Mouse (Mus musculus): ENCODE results near the gene Mis18a.

The Mis18a gene

DNA sequence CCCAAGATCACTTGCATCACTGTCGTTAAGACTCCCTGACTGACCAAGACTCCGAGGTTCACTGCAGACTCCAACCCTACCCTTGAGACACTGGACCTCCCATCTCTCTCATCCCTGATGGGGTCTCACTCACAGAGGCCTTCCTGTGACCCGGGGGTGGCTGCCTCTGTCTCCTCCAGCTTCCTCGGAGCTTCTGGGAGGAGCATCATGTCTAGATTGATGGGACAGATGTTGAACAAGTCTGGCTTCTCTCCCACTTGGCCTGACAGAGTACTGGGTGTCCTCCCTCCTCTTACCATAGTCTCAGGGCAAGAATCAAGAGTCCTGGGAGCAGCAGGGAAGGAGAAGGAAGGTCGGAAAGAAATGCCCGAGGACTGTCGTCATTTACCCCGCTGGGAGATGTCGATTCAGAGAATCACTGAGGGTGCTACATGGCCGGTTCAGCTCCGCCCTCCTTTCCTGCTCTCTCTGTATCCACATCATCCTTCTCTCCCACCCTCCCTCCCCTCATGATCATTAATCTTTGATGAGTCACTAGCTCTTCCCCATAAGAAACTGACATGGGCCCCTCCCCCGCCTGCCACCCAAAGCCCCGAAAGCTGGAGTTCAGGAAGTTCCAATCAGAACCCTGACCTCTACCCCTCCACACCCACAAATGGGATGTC is 22.9 kb downstream of the Mis18a start:
- no peak for DNase-seq (ENCODE audit: low read depth, low spot score)

DNA sequence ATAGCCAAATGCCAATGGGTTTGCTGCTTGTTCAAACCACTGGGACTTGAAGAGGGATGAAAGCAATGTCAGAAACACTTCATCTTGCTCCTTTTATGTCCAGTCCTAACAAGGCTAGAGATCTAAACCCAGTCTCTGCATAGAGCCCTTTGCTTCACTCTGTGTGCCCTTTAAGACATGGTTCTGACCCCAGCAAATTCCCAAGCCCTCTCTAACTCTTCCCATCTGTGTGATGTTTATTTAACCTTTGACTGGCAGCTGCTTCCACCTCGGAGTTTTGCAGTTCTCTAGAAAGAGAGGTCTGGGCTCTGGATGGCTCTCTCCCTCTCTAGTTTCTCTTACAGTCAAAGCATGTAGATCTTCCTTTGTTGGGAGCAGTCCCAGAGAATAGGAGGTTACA is 23.6 kb downstream of the Mis18a start:
- DNase-seq (ENCODE audit: low read depth, low spot score) = no peak

DNA sequence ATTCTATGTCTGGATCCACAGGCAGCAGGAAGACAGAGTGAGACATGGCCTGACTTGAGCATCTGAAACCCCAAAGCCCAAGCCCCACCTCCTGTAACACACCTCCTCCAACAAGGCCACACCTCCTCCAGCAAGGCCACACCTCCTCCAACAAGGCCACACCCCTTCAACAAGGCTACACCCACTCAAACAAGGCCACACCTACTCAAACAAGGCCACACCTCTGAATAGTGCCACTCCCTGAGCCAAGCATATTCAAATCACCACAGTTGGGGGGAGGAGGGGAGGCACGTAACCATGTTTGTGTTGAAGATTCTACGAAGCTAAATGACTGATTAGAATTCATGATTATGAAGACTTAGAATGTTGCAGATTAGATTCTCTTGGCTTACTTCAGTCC is 25.7 kb downstream of the Mis18a start:
- no peak for DNase-seq (ENCODE audit: low read depth, low spot score)

DNA sequence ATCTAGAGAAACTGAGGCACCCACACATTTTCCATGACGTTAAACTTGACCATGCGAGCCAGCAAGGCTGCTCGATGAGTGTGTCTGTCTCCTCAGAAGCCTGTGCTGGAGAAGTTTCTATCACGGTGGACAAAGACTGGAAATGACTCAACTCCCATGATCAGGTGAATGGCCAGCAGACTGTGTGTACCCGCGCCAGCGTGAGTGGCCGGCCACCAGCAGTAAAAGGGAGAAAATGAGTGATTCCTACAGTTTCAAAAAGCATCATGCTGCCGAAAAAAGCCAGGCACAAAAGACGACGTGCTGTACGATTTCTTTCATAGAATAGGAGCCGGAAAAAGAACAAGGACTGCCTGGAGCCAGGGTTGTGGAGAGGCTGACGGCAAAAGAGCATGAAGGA is 27.8 kb downstream of the Mis18a start:
- DNase-seq (ENCODE audit: low read depth, low spot score) = no peak

DNA sequence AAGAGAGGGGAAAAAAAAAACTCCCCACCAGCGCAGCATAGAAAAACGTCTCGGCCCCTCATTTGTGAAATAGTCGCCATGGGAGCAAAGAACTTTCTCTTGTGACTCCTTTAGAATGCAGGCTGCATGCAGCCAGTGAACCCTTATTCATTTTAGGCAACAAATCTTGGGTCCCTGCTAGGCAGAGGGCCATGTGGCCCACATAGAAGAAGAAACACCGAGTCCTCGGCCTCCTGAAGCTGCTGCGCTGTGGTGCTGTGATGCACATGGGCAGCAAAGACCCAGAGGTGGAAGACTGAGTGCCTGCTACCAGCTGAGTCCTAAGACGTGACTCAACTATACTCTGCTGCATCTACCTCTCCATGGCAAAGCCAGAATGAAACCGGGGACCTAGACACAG is 30.9 kb downstream of the Mis18a start:
- no peak for DNase-seq (ENCODE audit: low read depth, low spot score)

DNA sequence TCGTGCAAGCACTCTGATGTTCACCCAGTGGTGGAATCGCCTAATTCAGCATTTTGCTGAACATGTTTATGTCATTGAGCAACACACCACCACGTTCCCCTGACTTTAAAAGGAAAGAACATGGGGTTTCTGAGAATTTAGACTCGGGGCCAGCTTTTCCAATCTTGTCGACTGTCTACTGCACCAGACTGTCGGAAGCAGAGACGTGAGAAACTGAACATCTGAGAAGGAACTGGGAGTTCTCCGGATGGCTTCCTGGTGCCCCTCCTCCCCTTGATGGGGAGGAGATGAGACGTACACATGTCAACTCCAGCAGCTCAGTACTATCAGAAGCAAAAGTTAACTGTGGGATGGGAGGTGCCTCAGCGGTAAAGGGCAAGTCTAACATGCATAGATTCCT is 32.1 kb downstream of the Mis18a start:
- DNase-seq (ENCODE audit: low read depth, low spot score) = no peak

DNA sequence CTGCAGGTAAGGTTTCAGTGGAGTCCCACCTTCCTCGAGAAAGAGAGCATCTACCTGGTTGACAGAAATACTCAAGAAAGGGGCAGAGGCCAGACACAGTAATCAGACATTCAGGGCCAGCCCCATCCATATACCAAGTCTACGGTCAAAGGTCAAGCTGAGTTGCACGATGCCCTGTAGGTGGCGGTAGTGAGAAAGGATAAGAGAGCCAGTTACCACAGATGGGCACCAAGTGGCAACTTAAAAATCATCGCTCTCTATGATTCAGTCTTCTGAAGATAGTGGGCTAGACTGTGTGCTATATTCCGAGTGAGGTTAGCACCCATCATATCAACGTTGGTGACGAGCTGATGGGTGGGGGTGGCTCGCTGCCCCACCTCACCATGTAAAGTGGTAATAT is 32.5 kb downstream of the Mis18a start:
- DNase-seq (ENCODE audit: low read depth, low spot score) = no peak

DNA sequence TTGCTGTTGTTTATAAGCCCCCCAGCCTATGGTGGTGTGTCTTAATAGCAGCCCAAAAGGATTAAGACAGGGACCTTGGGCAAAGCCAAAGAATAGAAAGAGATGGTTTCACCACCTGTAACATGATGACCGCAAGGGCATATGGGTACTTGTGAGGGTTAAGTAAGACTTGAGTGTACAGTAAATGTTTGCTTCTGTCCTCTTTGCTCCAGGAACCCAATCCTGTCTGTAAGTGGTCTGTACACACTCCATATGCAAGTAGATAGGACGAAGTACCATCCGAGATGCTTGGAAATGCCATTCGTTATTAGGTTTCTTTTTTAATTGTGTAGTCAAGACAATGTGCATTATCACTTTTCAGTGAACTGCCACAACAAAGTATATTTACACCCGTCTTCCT is 33.6 kb downstream of the Mis18a start:
- DNase-seq (ENCODE audit: low read depth, low spot score) = no peak

DNA sequence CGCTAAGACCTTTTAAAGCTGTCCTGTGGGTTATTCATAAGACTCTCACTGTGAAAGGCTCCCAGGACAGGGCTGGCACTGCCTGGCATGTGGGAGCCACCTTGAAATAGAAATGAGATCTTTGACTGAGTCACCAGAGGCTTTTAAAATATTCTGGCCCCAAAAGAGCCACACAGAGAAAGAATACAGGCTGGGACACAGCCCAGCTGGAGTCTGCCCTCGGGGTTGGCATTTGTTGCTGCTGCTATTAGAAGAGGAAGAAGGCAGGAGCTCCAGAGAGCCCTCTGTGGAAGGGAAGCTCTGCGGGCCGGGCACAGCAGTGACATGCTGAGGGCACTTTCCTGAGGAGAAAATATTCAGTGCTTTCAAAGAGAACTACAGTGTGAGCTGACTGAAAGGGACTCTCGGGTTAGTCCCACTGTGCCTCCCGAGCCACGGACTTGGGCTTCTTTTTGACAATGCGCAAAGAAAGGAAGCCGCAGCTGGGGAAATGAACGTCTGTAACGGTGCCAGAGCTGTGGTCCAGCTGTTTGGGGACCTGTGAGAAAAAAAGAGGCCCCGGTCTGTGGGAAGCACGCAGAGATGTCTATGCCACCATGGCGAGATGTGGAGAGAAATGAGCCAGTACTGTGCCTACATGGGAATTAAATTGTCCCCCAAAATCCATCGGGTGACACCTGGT is 34.4 kb downstream of the Mis18a start:
- DNase-seq (ENCODE audit: low read depth, low spot score) = no peak

DNA sequence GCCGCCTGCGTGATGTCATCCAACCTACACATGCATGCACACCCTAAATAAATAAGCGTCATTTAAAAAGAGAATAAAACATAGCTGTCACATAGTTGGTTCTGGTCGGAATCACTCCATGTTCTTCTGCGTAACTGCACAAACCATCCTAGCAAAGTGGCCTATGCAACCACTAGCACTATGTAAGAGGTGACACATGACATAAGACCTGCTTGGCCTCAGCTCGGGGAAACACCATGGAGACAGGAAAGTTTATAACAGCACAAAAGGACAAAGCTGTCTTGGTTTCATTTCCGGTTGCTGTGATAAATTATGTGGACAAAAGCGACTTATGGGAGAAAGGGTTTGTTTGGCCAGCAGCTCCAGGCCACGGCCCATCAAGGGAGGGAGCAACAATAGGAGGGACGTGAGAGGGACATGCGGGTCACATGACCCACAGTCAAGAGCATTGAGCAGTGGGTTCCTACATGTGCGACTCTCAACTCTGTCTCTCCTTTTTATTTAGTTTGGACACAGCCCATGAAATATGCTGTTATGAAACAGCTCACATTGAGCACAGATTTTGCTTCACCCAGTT is 39.4 kb downstream of the Mis18a start:
- DNase-seq (ENCODE audit: low read depth, low spot score) = no peak

DNA sequence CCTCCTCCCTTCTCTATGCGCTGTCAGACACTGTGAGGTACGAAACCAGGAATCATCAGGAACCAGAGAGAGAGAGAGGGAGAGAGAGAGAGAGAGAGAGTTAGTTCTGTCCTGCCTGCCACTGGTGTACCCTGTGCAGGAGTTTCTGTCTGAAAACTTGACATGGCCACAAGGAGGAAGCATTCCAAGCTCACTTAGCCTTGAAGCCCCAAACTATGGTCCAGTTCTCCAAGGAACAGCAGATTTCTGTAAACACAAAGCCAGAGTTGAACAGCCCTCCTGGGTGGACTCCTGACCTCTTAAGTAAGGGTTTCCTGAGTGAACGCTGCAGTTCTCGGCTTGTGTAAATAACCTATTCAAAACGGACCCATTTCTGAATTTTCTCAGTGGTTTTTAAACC is 40.2 kb downstream of the Mis18a start:
- no peak for DNase-seq (ENCODE audit: low read depth, low spot score)

DNA sequence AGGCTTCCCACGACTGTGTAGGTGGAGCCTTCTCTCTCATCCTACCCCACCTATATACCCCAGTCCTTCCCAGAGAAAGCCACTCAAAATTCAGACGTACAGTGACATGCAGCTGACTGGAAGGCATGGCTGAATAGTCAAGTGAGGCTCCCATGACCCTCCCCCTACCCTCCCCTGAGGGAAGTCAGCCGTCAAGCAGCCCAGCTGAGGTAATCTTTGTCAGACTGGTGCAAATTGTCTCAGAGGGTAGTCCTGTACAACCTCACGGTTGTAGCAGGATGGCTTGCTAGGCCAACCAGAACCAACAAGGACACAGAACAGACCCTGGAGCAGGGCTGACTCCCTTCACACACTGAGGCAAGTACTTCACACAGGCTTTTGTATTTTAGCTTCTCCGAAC is 43.1 kb downstream of the Mis18a start:
- DNase-seq (ENCODE audit: low read depth, low spot score) = no peak

DNA sequence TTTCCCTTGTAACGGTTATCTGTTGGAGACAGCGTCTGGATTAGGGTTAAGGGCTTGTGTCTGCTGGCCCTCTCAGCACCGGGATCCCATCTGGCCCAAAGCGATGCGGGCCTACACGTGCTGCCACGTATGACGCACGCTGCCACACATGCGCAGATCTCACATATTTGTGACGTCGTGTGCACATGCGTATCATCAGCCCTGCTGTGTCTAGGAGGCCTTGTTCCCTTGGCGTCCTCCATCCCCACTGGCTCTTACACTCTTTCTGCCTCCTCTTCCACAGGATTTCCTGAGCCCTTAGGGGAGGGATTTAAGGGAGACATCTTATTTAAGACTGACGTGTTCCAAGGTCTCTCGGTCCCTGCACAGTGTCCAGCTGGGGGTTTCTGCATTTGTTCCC is 47.2 kb downstream of the Mis18a start:
- DNase-seq (ENCODE audit: low read depth, low spot score) = no peak

DNA sequence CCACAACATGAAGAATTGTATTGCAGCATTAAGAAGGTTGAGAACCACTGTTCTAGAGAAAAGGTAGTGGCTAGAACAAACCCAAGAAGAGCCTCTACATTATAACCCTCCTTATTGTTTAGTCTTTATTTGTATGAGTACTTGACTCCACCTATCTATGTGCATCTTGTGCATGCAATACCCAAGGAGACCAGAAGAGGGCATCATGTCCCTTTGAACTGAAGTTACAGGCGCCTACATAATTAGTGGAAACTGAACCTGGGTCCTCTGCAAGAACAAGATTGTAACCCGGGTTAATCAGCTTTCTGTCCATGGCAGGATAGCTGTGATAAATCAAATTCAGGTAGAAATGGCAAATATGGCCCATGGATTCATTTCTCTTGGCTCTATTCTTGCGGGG is 48.4 kb downstream of the Mis18a start:
- DNase-seq (ENCODE audit: low read depth, low spot score) = no peak

DNA sequence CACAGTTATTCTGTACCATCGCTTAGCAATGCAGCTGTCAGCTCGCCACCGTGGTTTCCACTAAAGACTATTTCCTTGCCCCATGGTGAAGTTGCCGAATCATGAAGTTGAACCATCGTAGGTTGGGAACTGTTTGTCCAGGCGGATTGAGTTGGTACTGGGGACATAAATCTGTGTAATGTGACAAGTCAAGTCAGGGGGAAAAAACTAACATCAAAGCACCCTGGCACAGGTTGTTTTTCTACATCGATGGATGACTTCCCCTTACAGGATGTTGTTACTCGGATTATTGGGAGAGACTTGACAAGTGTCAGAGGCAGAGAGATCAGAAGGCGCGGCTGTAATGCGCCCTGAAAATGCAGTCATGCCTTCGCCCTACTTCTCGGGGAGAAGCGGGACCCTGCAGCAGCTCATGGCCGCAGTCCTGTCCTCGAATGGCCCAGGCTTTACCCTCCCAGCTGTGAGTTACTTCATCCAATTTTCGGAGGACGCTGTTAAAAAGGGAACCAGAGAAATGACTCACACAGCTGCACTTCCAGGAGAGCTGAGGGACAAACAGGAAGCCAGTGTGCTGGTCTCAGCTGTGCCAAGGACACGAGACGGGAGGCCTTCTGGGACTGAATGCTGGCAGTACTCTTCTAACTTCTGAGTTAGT is 50.2 kb downstream of the Mis18a start:
- no peak for DNase-seq (ENCODE audit: low read depth, low spot score)

DNA sequence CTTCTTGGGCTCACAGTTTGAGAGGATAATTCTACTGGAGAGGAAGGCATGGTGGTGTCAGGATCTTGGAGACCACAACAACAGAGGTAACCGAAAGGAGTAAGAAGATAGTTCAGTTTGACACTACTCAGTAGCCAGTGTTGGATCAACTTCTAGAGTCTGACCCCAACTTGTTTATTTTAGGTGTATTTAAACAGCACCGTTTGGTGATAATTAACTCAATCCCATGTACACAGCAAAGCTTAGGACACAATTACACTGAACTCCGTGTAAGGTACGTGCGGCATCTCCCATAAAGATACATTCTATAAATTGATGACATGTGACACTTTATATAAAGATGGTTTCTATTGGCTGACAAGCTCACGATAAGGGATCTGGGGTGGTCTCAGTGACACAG is 52.6 kb downstream of the Mis18a start:
- no peak for DNase-seq (ENCODE audit: low read depth, low spot score)

DNA sequence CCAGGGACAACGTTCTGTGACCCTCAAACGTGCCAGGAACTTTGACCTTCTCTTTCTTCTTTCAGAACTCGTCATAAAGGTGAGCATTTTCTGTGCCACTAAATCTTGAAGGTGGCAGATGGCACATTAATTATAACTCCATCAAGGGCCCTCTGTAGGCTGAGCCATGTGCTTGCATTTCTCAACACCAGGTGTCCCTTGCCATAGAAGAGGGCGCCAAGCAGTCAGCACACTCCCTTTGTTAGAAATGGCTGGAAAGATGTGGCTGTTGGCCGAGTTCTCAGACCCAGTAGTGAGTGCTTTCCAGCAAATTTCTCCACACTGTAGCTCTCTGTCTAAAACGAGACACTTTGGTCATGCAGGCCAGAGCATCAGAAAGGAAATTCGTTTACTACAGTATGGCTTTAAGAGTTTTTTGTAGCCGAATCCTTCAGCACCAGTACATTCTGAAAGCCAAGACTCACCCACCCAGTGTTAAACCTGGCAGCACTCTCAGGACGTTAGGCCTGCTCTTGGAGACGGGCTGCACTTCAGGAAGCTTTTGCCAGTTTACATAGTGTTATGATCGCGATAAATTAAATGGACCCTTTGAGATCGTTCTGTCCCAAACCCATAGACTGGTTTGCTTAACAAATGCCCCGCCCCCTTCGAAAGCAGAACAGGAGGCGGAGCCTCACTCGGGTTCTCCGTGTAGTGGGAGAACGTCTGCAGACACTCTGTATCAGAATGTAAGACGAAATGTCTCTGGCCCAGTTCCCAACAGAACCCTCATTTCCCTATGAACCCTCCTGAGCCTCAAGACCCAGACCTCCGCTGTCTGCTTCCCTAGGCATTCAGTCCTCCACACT is 53.5 kb downstream of the Mis18a start:
- no peak for DNase-seq (ENCODE audit: low read depth, low spot score)
